Mouse (Mus musculus) liver, adult 2 months (tissue): ENCODE results near the gene Itpr2.

Experiments
- CTCF ChIP-seq: fragments of 200-500 bp; IDR thresholded peaks from 2 replicates; pipeline ENCODE4 v1.5.1; 2011; ENCODE audit warnings: low read depth, low read length, control low read depth
- POLR2A ChIP-seq: fragments of 200-500 bp; IDR thresholded peaks from 2 replicates; pipeline ENCODE4 v1.6.1; 2011; ENCODE audit warnings: low read length, control low read depth; ENCODE audit not compliant: insufficient read depth; ENCODE audit errors: extremely low read depth

- no peak for TF ChIP-seq POLR2A
- TF ChIP-seq CTCF: no peak
These were observed 42.6 kb upstream of the Itpr2 start for GRCm38 (mm10) chr6:146544622-146545021.
